Mouse (Mus musculus): ENCODE measurements around the gene Krt4. TPM values are rescaled to one million over a fixed set of nuclear protein-coding genes. Genes with fewer than 3 reads are reported as not detected.

The Krt4 gene
- total RNA-seq, 2 experiments from 2014 or later, result not detected

GRCm38 (mm10) chr15:101895216-101895615, 29.3 kb downstream of the Krt4 start:
- DNase-seq (ENCODE audit: low spot score), result no peak

DNA sequence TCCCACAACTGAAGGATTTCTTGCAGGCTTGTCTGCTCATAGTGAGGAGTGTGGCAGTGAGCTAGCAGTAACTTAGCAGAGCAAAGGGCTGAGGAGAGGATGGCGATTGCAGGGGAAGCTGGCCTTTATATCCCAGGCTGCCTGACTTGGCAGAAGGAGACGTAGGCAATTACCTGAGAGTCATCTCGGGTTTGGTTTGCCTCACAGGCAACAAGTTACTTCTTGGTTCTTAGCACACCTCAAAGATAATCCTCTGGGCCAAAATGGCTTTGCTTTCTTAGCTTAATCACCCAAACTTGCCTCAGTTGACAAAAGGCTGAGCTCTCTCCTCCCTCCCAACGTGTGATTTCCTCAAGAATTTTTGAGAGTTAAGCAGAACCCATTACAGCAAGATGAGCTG, 31.7 kb downstream of the Krt4 start, which contains the start of gene Krt76:
TSS of gene Krt76 (minus strand) at position 101 of the 400 bp plus-strand sequence.
- DNase-seq (ENCODE audit: low spot score), result no peak

DNA sequence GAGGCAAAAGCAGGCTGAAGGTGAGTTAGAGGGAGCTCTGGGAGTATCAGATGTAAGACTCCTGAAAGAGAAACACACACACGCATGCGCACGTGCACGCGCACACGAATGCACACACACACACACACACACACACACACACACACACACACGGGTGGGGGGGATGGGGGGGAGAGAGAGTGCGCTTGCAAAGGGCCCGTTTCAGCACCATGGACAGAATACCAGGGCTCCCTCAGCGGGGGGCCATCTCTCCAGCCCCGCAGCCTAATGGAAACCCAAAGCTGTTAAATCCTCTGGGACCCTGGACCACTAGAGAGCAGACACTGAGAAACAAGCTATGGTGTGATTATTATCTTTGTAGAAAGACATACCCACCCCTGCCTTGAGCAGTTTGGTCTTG, 44.8 kb downstream of the Krt4 start:
- DNase-seq (ENCODE audit: low spot score), result no peak

DNA sequence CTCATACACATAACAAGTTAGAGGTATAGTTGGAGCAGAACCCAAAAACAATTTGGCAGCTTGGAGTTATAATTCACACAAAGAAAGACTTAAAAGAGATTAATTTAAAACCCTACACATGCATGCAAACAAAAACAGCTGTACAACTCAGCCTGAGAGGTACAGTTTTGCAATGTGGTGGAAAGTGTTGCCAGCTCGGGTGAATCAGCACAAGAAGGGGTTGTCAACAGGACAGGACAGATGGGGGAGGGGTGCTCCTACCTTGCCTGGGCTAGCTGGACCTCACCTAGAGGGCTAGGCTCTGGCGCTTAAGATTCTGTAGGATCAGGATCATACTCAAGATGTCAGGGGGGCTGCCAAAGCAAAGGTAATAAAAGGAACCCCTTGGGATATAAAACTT, 46.5 kb downstream of the Krt4 start:
- no peak for DNase-seq (ENCODE audit: low spot score)

GRCm38 (mm10) chr15:101874383-101874782, 50.2 kb downstream of the Krt4 start:
- no peak for DNase-seq (ENCODE audit: low spot score)

DNA sequence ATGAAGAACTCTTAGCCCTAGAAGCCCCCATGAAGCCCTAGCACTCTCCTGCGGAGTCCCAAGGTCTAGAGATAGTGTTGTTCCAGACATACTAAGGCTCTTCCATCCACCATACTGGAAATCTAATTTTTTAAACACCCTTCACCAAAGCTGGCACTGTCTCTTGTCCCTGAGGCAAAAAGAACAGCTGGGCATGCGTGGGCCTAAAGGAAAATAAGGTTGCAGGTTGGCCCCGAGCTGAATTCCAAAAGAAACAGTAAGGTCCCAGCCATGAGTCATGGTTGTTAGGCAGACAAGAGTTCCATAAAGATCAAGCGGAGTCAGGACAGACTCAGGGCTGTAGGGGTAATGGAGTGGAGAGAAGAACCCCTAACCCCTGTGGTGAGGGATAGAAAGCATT, 51.3 kb downstream of the Krt4 start:
- no peak for DNase-seq (ENCODE audit: low spot score)

DNA sequence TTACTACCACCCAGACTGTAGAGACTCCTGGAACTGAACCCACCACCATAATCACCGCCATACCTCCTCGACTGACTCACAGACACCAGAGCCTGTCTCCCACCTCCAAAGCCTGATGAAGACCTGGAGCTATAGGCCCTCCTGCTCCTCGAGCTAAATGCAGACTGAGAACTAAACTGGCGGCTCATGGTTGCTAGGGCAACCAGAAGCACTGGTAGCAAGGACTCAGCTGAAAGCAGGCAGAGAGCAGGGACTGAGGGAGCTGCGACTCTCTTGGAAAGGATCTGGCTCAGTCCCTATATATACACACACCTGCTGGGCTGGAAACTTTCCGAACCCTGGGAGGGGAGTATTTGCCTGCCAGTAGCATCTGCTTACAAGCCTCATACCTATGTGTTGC, 55.1 kb downstream of the Krt4 start, which contains the start of gene Krt77:
TSS of gene Krt77 (minus strand) at position 275 of the 400 bp plus-strand sequence.
- DNase-seq (ENCODE audit: low spot score), result no peak

Small RNA genes within 50 kb of the gene (microRNA-seq; reads per million reads assigned to microRNA genes)
- gene Gm44356, result not detected

Other genes starting within 250 kb of the Krt4 start
- gene Krt6b, start 244.4 kb downstream of the Krt4 start, total RNA-seq (2021), result not detected
- not detected for gene Krt6a, start 230.4 kb downstream of the Krt4 start, total RNA-seq (2021)
- gene Krt5, start 211.8 kb downstream of the Krt4 start, total RNA-seq (2021), result under 1 TPM in 1 of 2 experiments, not detected in 1; 0.09 TPM
- under 1 TPM in 1 of 2 experiments, not detected in 1; 0.14 TPM for gene Krt71, start 181.6 kb downstream of the Krt4 start, total RNA-seq (2021)
- gene Krt72, start 138.3 kb downstream of the Krt4 start, total RNA-seq (2021), result not detected
- not detected for gene Krt73, start 122.4 kb downstream of the Krt4 start, total RNA-seq (2021)
- gene Krt2, start 106.6 kb downstream of the Krt4 start, total RNA-seq (2021), result not detected
- not detected for gene Krt1, start 73.9 kb downstream of the Krt4 start, total RNA-seq (2021)
- not detected for gene Krt77, start 55.0 kb downstream of the Krt4 start, total RNA-seq (2021)
- not detected for gene Krt76, start 31.8 kb downstream of the Krt4 start, total RNA-seq (2021)
- gene Krt79, start 15.6 kb upstream of the Krt4 start, total RNA-seq (2021), result under 1 TPM in 1 of 2 experiments, not detected in 1; 0.28 TPM
- not detected for gene Krt78, start 29.6 kb upstream of the Krt4 start, total RNA-seq (2021)
- gene Krt8, start 79.7 kb upstream of the Krt4 start, total RNA-seq (2021), result under 1 TPM; 0.16 to 0.21 TPM
- gene Krt18, start 103.4 kb upstream of the Krt4 start, total RNA-seq (2021), result 1 to 10 TPM in 1 of 2 experiments, under 1 TPM in 1; 0.48 to 1.1 TPM
- 100 to 1,000 TPM; 224 to 227 TPM for gene Eif4b, start 149.0 kb upstream of the Krt4 start, total RNA-seq (2021)
- 10 to 100 TPM; 31.3 to 31.6 TPM for gene Tns2, start 175.7 kb upstream of the Krt4 start, total RNA-seq (2021)
- 1 to 10 TPM; 4.9 to 7.7 TPM for gene Spryd3, start 211.5 kb upstream of the Krt4 start, total RNA-seq (2021)
- gene Igfbp6, start 219.6 kb upstream of the Krt4 start, total RNA-seq (2021), result 10 to 100 TPM; 32.2 to 50.3 TPM
- under 1 TPM in 1 of 2 experiments, not detected in 1; 0.09 TPM for gene Soat2, start 225.8 kb upstream of the Krt4 start, total RNA-seq (2021)

Measured in gastrocnemius, adult 18-20 months (tissue).